Mouse (Mus musculus) E14TG2a.4 (cell line): ENCODE measurements around the gene Stap2.

Experiments used
- CTCF ChIP-seq: conservative IDR thresholded peaks from 2 replicates; pipeline ENCODE4 v1.5.1; 2014; ENCODE audit warnings: low read length
- NANOG ChIP-seq: IDR thresholded peaks from 2 replicates; pipeline ENCODE4 v1.6.1; 2014; ENCODE audit warnings: borderline replicate concordance, low read length, mixed read lengths
- POU5F1 ChIP-seq: IDR thresholded peaks from 2 replicates; pipeline ENCODE4 v1.6.1; 2014; ENCODE audit warnings: low read length, borderline replicate concordance

- TF ChIP-seq CTCF (no peak), POU5F1 (no peak), NANOG (no peak)
These were observed 49.3 kb downstream of the Stap2 start for GRCm38 (mm10) chr17:55956129-55956528.
